Mouse (Mus musculus): ENCODE data around the gene Btbd6. TPM values are rescaled to one million over a fixed set of nuclear protein-coding genes. Genes with fewer than 3 reads are reported as not detected.

The Btbd6 gene
- total RNA-seq, 4 experiments from 2014 or later: 64.2 to 73.5 (median 68.7) TPM

- DNase-seq (ENCODE audit: low spot score in 2 of 2): no peak
Measured at GRCm38 (mm10) chr12:112952926-112953565, 23.2 kb upstream of the Btbd6 start.

- DNase-seq (ENCODE audit: low spot score in 2 of 2): peak in 1 of 2 experiments; percentile 69
Measured at GRCm38 (mm10) chr12:112955800-112956199, 20.5 kb upstream of the Btbd6 start.

- no peak for DNase-seq (ENCODE audit: low spot score in 2 of 2)
Measured at GRCm38 (mm10) chr12:112958303-112958702, 18.0 kb upstream of the Btbd6 start.

- no peak for DNase-seq (ENCODE audit: low spot score in 2 of 2)
Measured at GRCm38 (mm10) chr12:112959421-112959820, 16.9 kb upstream of the Btbd6 start.

GRCm38 (mm10) chr12:112961428-112961827 lies 14.9 kb upstream of the Btbd6 start:
- no peak for DNase-seq (ENCODE audit: low spot score in 2 of 2)

- no peak for DNase-seq (ENCODE audit: low spot score in 2 of 2)
Measured at GRCm38 (mm10) chr12:112961872-112962271, 14.4 kb upstream of the Btbd6 start.

- DNase-seq (ENCODE audit: low spot score in 2 of 2): no peak
Measured at GRCm38 (mm10) chr12:112965783-112966182, 10.5 kb upstream of the Btbd6 start.

GRCm38 (mm10) chr12:112968943-112969342 lies 7.3 kb upstream of the Btbd6 start:
- DNase-seq (ENCODE audit: low spot score in 2 of 2): no peak

- no peak for DNase-seq (ENCODE audit: low spot score in 2 of 2)
Measured at GRCm38 (mm10) chr12:112969616-112970015, 6.7 kb upstream of the Btbd6 start.

GRCm38 (mm10) chr12:112974736-112975135 lies 1.5 kb upstream of the Btbd6 start:
- no peak for DNase-seq (ENCODE audit: low spot score in 2 of 2)

- peak in 1 of 2 experiments; percentile 38 for DNase-seq (ENCODE audit: low spot score in 2 of 2)
Measured at GRCm38 (mm10) chr12:112977156-112977555, 874 bp downstream of the Btbd6 start.

GRCm38 (mm10) chr12:112982031-112982430 lies 5.7 kb downstream of the Btbd6 start:
- DNase-seq (ENCODE audit: low spot score in 2 of 2): no peak

- no peak for DNase-seq (ENCODE audit: low spot score in 2 of 2)
Measured at GRCm38 (mm10) chr12:112985346-112985745, 9.1 kb downstream of the Btbd6 start.

- DNase-seq (ENCODE audit: low spot score in 2 of 2): peak in 1 of 2 experiments; percentile 28
Measured at GRCm38 (mm10) chr12:112987877-112988276, 11.6 kb downstream of the Btbd6 start.

- no peak for DNase-seq (ENCODE audit: low spot score in 2 of 2)
Measured at GRCm38 (mm10) chr12:112990706-112991405, 14.6 kb downstream of the Btbd6 start.

- no peak for DNase-seq (ENCODE audit: low spot score in 2 of 2)
Measured at GRCm38 (mm10) chr12:112991444-112991843, 15.2 kb downstream of the Btbd6 start.

- no peak for DNase-seq (ENCODE audit: low spot score in 2 of 2)
Measured at GRCm38 (mm10) chr12:112994153-112994552, 17.9 kb downstream of the Btbd6 start.

GRCm38 (mm10) chr12:112999569-113000293 lies 23.4 kb downstream of the Btbd6 start:
- DNase-seq (ENCODE audit: low spot score in 2 of 2): peak in 1 of 2 experiments; percentile 36

- DNase-seq (ENCODE audit: low spot score in 2 of 2): peak; percentile 88 to 93
Measured at GRCm38 (mm10) chr12:113000294-113001132, 24.2 kb downstream of the Btbd6 start, which contains the start of gene Brf1. Gene Brf1 (minus strand): TSS chr12:113000704.

GRCm38 (mm10) chr12:113001133-113001474 lies 24.8 kb downstream of the Btbd6 start:
- DNase-seq (ENCODE audit: low spot score in 2 of 2): no peak

GRCm38 (mm10) chr12:113002667-113003066 lies 26.4 kb downstream of the Btbd6 start:
- no peak for DNase-seq (ENCODE audit: low spot score in 2 of 2)

Data from left cerebral cortex, adult 8-10 months (tissue).